Mouse (Mus musculus): ENCODE data around the gene Kbtbd12.

Kbtbd12 gene

GRCm38 (mm10) chr6:88627317-88627811 is 10.4 kb downstream of the Kbtbd12 start:
- DNase-seq (ENCODE audit: low read depth, low spot score): peak; percentile 85

GRCm38 (mm10) chr6:88626912-88627311 is 10.8 kb downstream of the Kbtbd12 start:
- peak; percentile 8 for DNase-seq (ENCODE audit: low read depth, low spot score)

- no peak for DNase-seq (ENCODE audit: low read depth, low spot score)
Observed at GRCm38 (mm10) chr6:88626462-88626861, 11.3 kb downstream of the Kbtbd12 start.

- DNase-seq (ENCODE audit: low read depth, low spot score): no peak
Observed at GRCm38 (mm10) chr6:88621816-88622481, 15.8 kb downstream of the Kbtbd12 start.

GRCm38 (mm10) chr6:88619542-88619941 is 18.2 kb downstream of the Kbtbd12 start:
- no peak for DNase-seq (ENCODE audit: low read depth, low spot score)

GRCm38 (mm10) chr6:88615352-88615751 is 22.4 kb downstream of the Kbtbd12 start:
- DNase-seq (ENCODE audit: low read depth, low spot score): no peak

GRCm38 (mm10) chr6:88606417-88606816 is 31.3 kb downstream of the Kbtbd12 start:
- DNase-seq (ENCODE audit: low read depth, low spot score): no peak

GRCm38 (mm10) chr6:88605715-88606114 is 32.0 kb downstream of the Kbtbd12 start:
- DNase-seq (ENCODE audit: low read depth, low spot score): no peak

- no peak for DNase-seq (ENCODE audit: low read depth, low spot score)
Observed at GRCm38 (mm10) chr6:88605235-88605634, 32.5 kb downstream of the Kbtbd12 start.

- no peak for DNase-seq (ENCODE audit: low read depth, low spot score)
Observed at GRCm38 (mm10) chr6:88596108-88596507, 41.6 kb downstream of the Kbtbd12 start.

- DNase-seq (ENCODE audit: low read depth, low spot score): no peak
Observed at GRCm38 (mm10) chr6:88592367-88592766, 45.4 kb downstream of the Kbtbd12 start.

GRCm38 (mm10) chr6:88590231-88590630 is 47.5 kb downstream of the Kbtbd12 start:
- DNase-seq (ENCODE audit: low read depth, low spot score): no peak

GRCm38 (mm10) chr6:88589517-88589916 is 48.2 kb downstream of the Kbtbd12 start:
- DNase-seq (ENCODE audit: low read depth, low spot score): peak; percentile 11

GRCm38 (mm10) chr6:88588581-88589256 is 49.0 kb downstream of the Kbtbd12 start:
- no peak for DNase-seq (ENCODE audit: low read depth, low spot score)

- no peak for DNase-seq (ENCODE audit: low read depth, low spot score)
Observed at GRCm38 (mm10) chr6:88587091-88587490, 50.7 kb downstream of the Kbtbd12 start.

GRCm38 (mm10) chr6:88583950-88584349 is 53.8 kb downstream of the Kbtbd12 start:
- no peak for DNase-seq (ENCODE audit: low read depth, low spot score)

- no peak for DNase-seq (ENCODE audit: low read depth, low spot score)
Observed at GRCm38 (mm10) chr6:88576495-88576894, 61.3 kb downstream of the Kbtbd12 start.

GRCm38 (mm10) chr6:88566676-88567075 is 71.1 kb downstream of the Kbtbd12 start:
- no peak for DNase-seq (ENCODE audit: low read depth, low spot score)

GRCm38 (mm10) chr6:88565033-88565432 is 72.7 kb downstream of the Kbtbd12 start:
- no peak for DNase-seq (ENCODE audit: low read depth, low spot score)

- DNase-seq (ENCODE audit: low read depth, low spot score): no peak
Observed at GRCm38 (mm10) chr6:88560156-88560555, 77.6 kb downstream of the Kbtbd12 start.

- DNase-seq (ENCODE audit: low read depth, low spot score): no peak
Observed at GRCm38 (mm10) chr6:88559688-88560087, 78.1 kb downstream of the Kbtbd12 start.

GRCm38 (mm10) chr6:88558076-88558475 is 79.7 kb downstream of the Kbtbd12 start:
- no peak for DNase-seq (ENCODE audit: low read depth, low spot score)

- no peak for DNase-seq (ENCODE audit: low read depth, low spot score)
Observed at GRCm38 (mm10) chr6:88557548-88557947, 80.2 kb downstream of the Kbtbd12 start.

Measured in forelimb bud, embryonic 11.5 days (tissue).